Mouse (Mus musculus): ENCODE measurements at regions not wholly inside any gene's neighbourhood (a gene's known extent, or its start where the extent isn't known, plus 50 kb on each side); places are given as distances from the start of the nearest gene placed in this dataset.

- no peak overlapping the region for H3K9ac ChIP-seq (replicated peaks)
- 67% methylated on average over 1 of the region's 1 CpGs for WGBS
- ATAC-seq, result no peak
- H3K36me3 ChIP-seq, result no peaks in the 10 kb centered on the region
- no peak overlapping the region for H3K4me2 ChIP-seq (replicated peaks)
- H3K27ac ChIP-seq, result no peak overlapping the region
- no peaks in the 10 kb centered on the region for H3K9me3 ChIP-seq
- no peaks in the 10 kb centered on the region for H3K4me1 ChIP-seq (replicated peaks)
- H3K4me3 ChIP-seq (replicated peaks), result no peak overlapping the region
- no peaks in the 10 kb centered on the region for H3K27me3 ChIP-seq
Observed at GRCm38 (mm10) chr8:75353786-75354185, 52.6 kb downstream of the Gm10358 start.

GRCm38 (mm10) chr8:75350141-75350540 lies 56.2 kb downstream of the Gm10358 start:
- H3K27ac ChIP-seq, result no peak overlapping the region
- no peaks in the 10 kb centered on the region for H3K9me3 ChIP-seq
- no peak overlapping the region for H3K4me2 ChIP-seq (replicated peaks)
- no peak overlapping the region for H3K9ac ChIP-seq (replicated peaks)
- H3K27me3 ChIP-seq, result no peaks in the 10 kb centered on the region
- 69% methylated on average over 1 of the region's 1 CpGs for WGBS
- no peak overlapping the region for H3K4me3 ChIP-seq (replicated peaks)
- H3K4me1 ChIP-seq (replicated peaks), result no peaks in the 10 kb centered on the region
- no peak for ATAC-seq
- no peaks in the 10 kb centered on the region for H3K36me3 ChIP-seq

- Histone ChIP-seq H3K9ac (replicated peaks) (no peak overlapping the region), H3K27ac (no peak overlapping the region), H3K4me1 (replicated peaks) (no peaks in the 10 kb centered on the region), H3K9me3 (no peaks in the 10 kb centered on the region), H3K4me3 (replicated peaks) (no peak overlapping the region), H3K4me2 (replicated peaks) (no peak overlapping the region), H3K36me3 (no peaks in the 10 kb centered on the region), H3K27me3 (no peaks in the 10 kb centered on the region)
- WGBS, result 74% methylated on average over 1 of the region's 1 CpGs
- ATAC-seq, result no peak
Observed at GRCm38 (mm10) chr8:75348047-75348446, 58.3 kb downstream of the Gm10358 start.

- no peak overlapping the region for H3K9ac ChIP-seq (replicated peaks)
- H3K9me3 ChIP-seq, result no peaks in the 10 kb centered on the region
- H3K36me3 ChIP-seq, result no peaks in the 10 kb centered on the region
- H3K27ac ChIP-seq, result no peak overlapping the region
- no peak overlapping the region for H3K4me3 ChIP-seq (replicated peaks)
- H3K27me3 ChIP-seq, result no peaks in the 10 kb centered on the region
- ATAC-seq, result no peak
- WGBS, result 52% methylated on average over 1 of the region's 1 CpGs
- no peaks in the 10 kb centered on the region for H3K4me1 ChIP-seq (replicated peaks)
- no peak overlapping the region for H3K4me2 ChIP-seq (replicated peaks)
Observed at GRCm38 (mm10) chr8:75320614-75321013, 85.8 kb downstream of the Gm10358 start.

GRCm38 (mm10) chr8:75318526-75318925 lies 87.9 kb downstream of the Gm10358 start:
- Histone ChIP-seq H3K4me3 (replicated peaks) (no peak overlapping the region), H3K9ac (replicated peaks) (no peak overlapping the region), H3K36me3 (no peaks in the 10 kb centered on the region), H3K9me3 (no peaks in the 10 kb centered on the region), H3K27ac (no peak overlapping the region), H3K27me3 (no peaks in the 10 kb centered on the region), H3K4me2 (replicated peaks) (no peak overlapping the region), H3K4me1 (replicated peaks) (no peaks in the 10 kb centered on the region)
- WGBS, result 26% methylated on average over 4 of the region's 4 CpGs
- ATAC-seq, result no peak

- peak; percentile 80; the same call in 1 of the 2 replicates for ATAC-seq
- WGBS, result 10% methylated on average over 3 of the region's 3 CpGs
Observed at GRCm38 (mm10) chr8:75315886-75316285, 90.5 kb downstream of the Gm10358 start.

GRCm38 (mm10) chr8:75309463-75309862 lies 95.7 kb downstream of the Rasd2 start:
- Histone ChIP-seq H3K36me3 (no peaks in the 10 kb centered on the region), H3K27ac (no peak overlapping the region), H3K9me3 (no peaks in the 10 kb centered on the region), H3K9ac (replicated peaks) (no peak overlapping the region), H3K27me3 (no peaks in the 10 kb centered on the region), H3K4me3 (replicated peaks) (no peak overlapping the region), H3K4me1 (replicated peaks) (no peaks in the 10 kb centered on the region), H3K4me2 (replicated peaks) (no peak overlapping the region)
- ATAC-seq, result no peak
- WGBS, result 73% methylated on average over 2 of the region's 2 CpGs

More at GRCm38 (mm10) chr8:75315886-75316285, 90.5 kb downstream of the Gm10358 start:
- H3K4me3 ChIP-seq (replicated peaks), result no peak overlapping the region
- no peaks in the 10 kb centered on the region for H3K4me1 ChIP-seq (replicated peaks)
- no peak overlapping the region for H3K9ac ChIP-seq (replicated peaks)
- H3K4me2 ChIP-seq (replicated peaks), result no peak overlapping the region
- no peaks in the 10 kb centered on the region for H3K36me3 ChIP-seq
- no peak overlapping the region for H3K27ac ChIP-seq
- no peaks in the 10 kb centered on the region for H3K27me3 ChIP-seq
- H3K9me3 ChIP-seq, result no peaks in the 10 kb centered on the region

- no peak overlapping the region for H3K27ac ChIP-seq
- no peak overlapping the region for H3K4me3 ChIP-seq (replicated peaks)
- H3K9ac ChIP-seq (replicated peaks), result no peak overlapping the region
- H3K4me1 ChIP-seq (replicated peaks), result no peaks in the 10 kb centered on the region
- H3K4me2 ChIP-seq (replicated peaks), result no peak overlapping the region
- no peaks in the 10 kb centered on the region for H3K9me3 ChIP-seq
- H3K27me3 ChIP-seq, result no peaks in the 10 kb centered on the region
- WGBS, result 88% methylated on average over 3 of the region's 3 CpGs
- ATAC-seq, result no peak
- H3K36me3 ChIP-seq, result no peaks in the 10 kb centered on the region
Observed at GRCm38 (mm10) chr8:75291921-75292320, 78.2 kb downstream of the Rasd2 start.

- Histone ChIP-seq H3K9ac (replicated peaks) (no peak overlapping the region), H3K9me3 (no peaks in the 10 kb centered on the region), H3K4me1 (replicated peaks) (no peaks in the 10 kb centered on the region), H3K4me3 (replicated peaks) (no peak overlapping the region), H3K27ac (no peak overlapping the region), H3K4me2 (replicated peaks) (no peak overlapping the region), H3K36me3 (no peaks in the 10 kb centered on the region), H3K27me3 (no peaks in the 10 kb centered on the region)
- 81% methylated on average over 8 of the region's 8 CpGs for WGBS
- ATAC-seq, result no peak
Observed at GRCm38 (mm10) chr8:75289933-75290332, 76.2 kb downstream of the Rasd2 start.

Data from midbrain, embryonic 13.5 days (tissue).